Mouse (Mus musculus) liver, embryonic 11.5 days (tissue): ENCODE measurements around the gene Defb29. TPM values are rescaled to one million over a fixed set of nuclear protein-coding genes. Genes with fewer than 3 reads are reported as not detected.

Source experiments
- ATAC-seq: fragments of 200-750 bp; cut with Nextera tagmentation; replicated peaks from 2 replicates; pipeline ENCODE4 v1.8.0; 2017; ENCODE audit warnings: moderate number of reproducible peaks, mild to moderate bottlenecking, moderate TSS enrichment, moderate library complexity; ENCODE audit not compliant: low FRiP score
- DNase-seq: peaks from one replicate; pipeline ENCODE4 v3.0.0-alpha.2; 2017; ENCODE audit warnings: low spot score
- H3K27ac ChIP-seq: fragments of 300-500 bp; sonication (generic); 2 replicates; pipeline ENCODE4 v1.5.1; 2014; ENCODE audit warnings: mild to moderate bottlenecking, low read depth, low read length, control low read depth
- H3K27me3 ChIP-seq: fragments of 300-500 bp; sonication (generic); replicated peaks from 2 replicates; pipeline ENCODE4 v1.6.1; 2014; ENCODE audit warnings: low read length, mixed read lengths; ENCODE audit not compliant: control insufficient read depth, insufficient read depth
- H3K36me3 ChIP-seq: fragments of 300-500 bp; sonication (generic); 2 replicates; pipeline ENCODE4 v1.6.1; 2014; ENCODE audit warnings: mild to moderate bottlenecking, low read length, moderate library complexity, mixed read lengths; ENCODE audit not compliant: control insufficient read depth, insufficient read depth
- H3K4me1 ChIP-seq: fragments of 300-500 bp; sonication (generic); replicated peaks from 2 replicates; pipeline ENCODE4 v1.6.1; 2014; ENCODE audit warnings: low read length, mixed read lengths; ENCODE audit not compliant: control insufficient read depth, insufficient read depth
- H3K4me2 ChIP-seq: fragments of 300-500 bp; sonication (generic); 2 replicates; pipeline ENCODE4 v1.6.1; 2014; ENCODE audit warnings: mild to moderate bottlenecking, control low read depth, moderate library complexity
- H3K4me3 ChIP-seq: fragments of 300-500 bp; sonication (generic); 2 replicates; pipeline ENCODE4 v1.5.1; 2014; ENCODE audit warnings: low read depth, low read length, control low read depth
- H3K9ac ChIP-seq: fragments of 300-500 bp; sonication (generic); 2 replicates; pipeline ENCODE4 v1.6.1; 2014; ENCODE audit warnings: low read depth, low read length, control low read depth
- H3K9me3 ChIP-seq: fragments of 300-500 bp; sonication (generic); 2 replicates; pipeline ENCODE4 v1.6.1; 2016; ENCODE audit warnings: low read length, inconsistent platforms, mixed read lengths; ENCODE audit not compliant: control insufficient read depth
- WGBS: fragments of 180-500 bp; shearing (Covaris S2); extraction: QIAGEN DNeasy Blood & Tissue Kit; methylation state at CpG from one replicate; pipeline ENCODE4 v1.1.7; 2014; 5-methylcytosine and 5-hydroxymethylcytosine counted together
- polyA plus RNA-seq: library from polyadenylated mRNA; unstranded; fragments of >200 nt; fragmentation: Nextera tagmentation; extraction: Ambion mirVana; gene quantifications from 2 replicates; pipeline ENCODE4 v1.2.1, GENCODE M21; 2014

Gene Defb29
- polyA plus RNA-seq = not detected in 2 replicates

DNA sequence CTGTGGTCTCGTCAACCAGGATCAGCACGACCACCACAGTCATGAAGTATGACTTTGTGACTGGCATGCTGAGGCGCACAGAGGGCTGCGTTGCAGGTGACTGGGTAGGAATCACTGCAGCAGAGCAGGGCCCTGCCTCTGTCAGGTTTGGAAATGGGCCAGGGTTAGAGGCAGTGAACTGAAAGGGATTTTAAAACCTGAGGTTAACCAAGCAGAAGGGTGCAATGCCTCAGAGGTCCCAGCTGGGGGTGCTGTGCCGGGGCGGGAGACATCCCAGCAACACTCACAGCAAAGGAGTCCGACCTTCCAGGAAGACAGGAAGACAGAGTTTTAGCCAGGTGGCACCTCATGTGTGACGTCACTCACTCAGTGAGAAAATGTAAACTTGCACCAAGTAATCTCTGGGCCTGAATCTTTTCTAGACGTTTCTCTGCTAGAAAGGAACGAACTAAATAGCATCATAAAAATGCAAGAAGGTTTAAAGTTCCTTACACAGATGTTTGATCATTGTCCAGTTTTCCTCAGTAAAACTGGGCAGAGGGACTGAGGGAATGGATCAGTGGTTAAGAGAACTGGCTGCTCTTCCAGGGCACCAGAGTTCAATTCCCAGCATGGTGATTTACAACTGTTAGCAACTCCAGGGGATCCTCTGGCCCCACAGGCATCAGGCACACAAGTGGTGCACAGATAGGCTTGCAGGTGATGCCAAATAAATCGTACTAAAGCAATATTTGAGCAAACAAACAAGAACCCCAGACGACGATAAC lies at the start of gene Defb29:
Gene Defb29 (minus strand): TSS at position 155 of the 767 bp plus-strand sequence.
- no peak within 1 kb of the TSS for H3K4me2 ChIP-seq
- no peaks in the 10 kb centered on the region for H3K9me3 ChIP-seq
- H3K27ac ChIP-seq = no peak within 1 kb of the TSS
- 55% methylated on average over 13 of the region's 13 CpGs for WGBS
- ATAC-seq = no peak
- no peak for DNase-seq
- H3K36me3 ChIP-seq = no peaks in the 10 kb centered on the region
- H3K4me3 ChIP-seq = no peak within 1 kb of the TSS
- H3K9ac ChIP-seq = no peak within 1 kb of the TSS
- H3K4me1 ChIP-seq = no peaks in the 10 kb centered on the region
- no peaks in the 10 kb centered on the region for H3K27me3 ChIP-seq

DNA sequence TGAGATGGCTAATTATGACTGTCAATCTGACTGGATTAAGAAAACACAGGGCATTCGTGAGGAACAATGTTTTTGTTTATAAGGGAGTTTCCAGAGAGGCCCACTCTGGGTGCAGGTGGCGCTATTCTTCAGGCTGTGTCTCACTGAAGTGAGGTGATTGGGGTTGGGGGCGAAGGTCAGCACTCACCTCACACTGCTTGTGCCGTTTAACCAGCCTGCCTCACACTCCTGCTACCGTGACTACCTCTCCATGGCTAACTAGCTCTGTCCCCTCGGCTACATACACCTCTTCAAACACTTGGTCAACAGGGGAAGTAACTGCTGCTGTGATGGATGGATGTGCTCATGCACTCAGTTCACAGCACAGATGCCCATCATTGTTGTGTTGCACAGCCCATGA lies 49.1 kb upstream of the Defb29 start:
- no peak overlapping the region for H3K4me2 ChIP-seq
- 0 out of 2 replicates have a peak, but pooled peaks cover 2% of the 10 kb centered on the region for H3K4me1 ChIP-seq
- 47% methylated on average over 6 of the region's 6 CpGs for WGBS
- no peaks in the 10 kb centered on the region for H3K36me3 ChIP-seq
- no peaks in the 10 kb centered on the region for H3K9me3 ChIP-seq
- H3K27me3 ChIP-seq = no peaks in the 10 kb centered on the region
- ATAC-seq (no peak), DNase-seq (no peak)
- no peak overlapping the region for H3K27ac ChIP-seq
- no peak overlapping the region for H3K9ac ChIP-seq
- no peak overlapping the region for H3K4me3 ChIP-seq

DNA sequence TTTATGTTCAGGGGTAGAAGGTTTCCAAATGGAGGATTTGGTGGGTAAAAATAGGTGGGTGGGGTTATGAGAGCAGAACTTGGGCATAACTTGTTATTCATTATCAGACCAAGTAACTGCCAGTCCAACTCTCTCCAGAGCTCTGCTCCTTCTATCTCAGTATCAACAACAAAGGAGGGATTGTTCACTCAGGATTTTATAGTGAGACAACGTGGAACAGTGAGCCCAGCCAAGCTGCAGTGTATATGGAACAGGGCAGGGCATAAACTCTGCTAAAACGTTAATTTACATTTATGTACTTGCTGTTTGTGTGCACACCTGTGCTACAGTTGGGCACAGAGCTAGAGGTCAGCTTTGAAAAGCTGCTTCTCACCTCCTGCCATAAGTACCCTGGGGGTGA lies 48.6 kb upstream of the Defb29 start:
- H3K36me3 ChIP-seq = no peaks in the 10 kb centered on the region
- H3K4me3 ChIP-seq = no peak overlapping the region
- H3K27me3 ChIP-seq = no peaks in the 10 kb centered on the region
- no peak overlapping the region for H3K9ac ChIP-seq
- WGBS = 35% methylated on average over 2 of the region's 2 CpGs
- H3K27ac ChIP-seq = no peak overlapping the region
- DNase-seq (no peak), ATAC-seq (no peak)
- no peaks in the 10 kb centered on the region for H3K9me3 ChIP-seq
- H3K4me1 ChIP-seq = 0 out of 2 replicates have a peak, but pooled peaks cover 2% of the 10 kb centered on the region
- no peak overlapping the region for H3K4me2 ChIP-seq

DNA sequence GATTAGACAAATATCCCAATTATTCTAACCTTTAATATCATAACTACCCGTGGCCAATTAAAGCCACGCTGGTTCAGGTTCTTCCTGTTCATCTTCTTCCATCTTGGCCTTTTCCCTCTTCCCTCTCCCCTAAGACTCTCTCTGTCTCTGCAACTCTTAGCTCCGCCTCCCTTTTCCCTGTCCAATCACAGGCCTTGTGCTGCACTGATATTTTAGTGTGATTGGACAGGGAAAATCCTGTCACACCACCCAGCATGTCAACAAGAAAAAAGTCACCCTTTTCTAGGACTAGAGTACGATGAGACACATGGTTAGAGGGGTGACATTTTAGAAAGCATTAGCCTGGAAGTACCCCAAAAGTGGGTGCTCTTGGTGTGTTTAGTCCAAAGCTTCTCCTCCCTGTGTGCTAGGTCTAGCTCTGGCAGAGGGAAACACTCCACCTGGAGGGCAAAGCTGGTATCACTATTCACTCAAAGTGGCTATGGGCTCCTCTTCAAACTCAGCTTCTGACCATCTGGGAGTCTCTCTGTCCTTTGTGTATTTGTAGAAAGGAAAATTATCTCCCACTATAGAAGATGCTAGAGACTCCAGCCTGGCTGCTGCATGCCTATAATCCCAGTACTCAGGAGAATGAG lies 47.1 kb upstream of the Defb29 start:
- H3K36me3 ChIP-seq = no peaks in the 10 kb centered on the region
- H3K27me3 ChIP-seq = no peaks in the 10 kb centered on the region
- H3K9me3 ChIP-seq = no peaks in the 10 kb centered on the region
- no peak overlapping the region for H3K4me2 ChIP-seq
- no peak overlapping the region for H3K4me3 ChIP-seq
- no peak overlapping the region for H3K9ac ChIP-seq
- H3K4me1 ChIP-seq = 0 out of 2 replicates have a peak, but pooled peaks cover 2% of the 10 kb centered on the region
- WGBS = 78% methylated on average over 4 of the region's 4 CpGs
- no peak for DNase-seq
- ATAC-seq = no peak
- no peak overlapping the region for H3K27ac ChIP-seq

DNA sequence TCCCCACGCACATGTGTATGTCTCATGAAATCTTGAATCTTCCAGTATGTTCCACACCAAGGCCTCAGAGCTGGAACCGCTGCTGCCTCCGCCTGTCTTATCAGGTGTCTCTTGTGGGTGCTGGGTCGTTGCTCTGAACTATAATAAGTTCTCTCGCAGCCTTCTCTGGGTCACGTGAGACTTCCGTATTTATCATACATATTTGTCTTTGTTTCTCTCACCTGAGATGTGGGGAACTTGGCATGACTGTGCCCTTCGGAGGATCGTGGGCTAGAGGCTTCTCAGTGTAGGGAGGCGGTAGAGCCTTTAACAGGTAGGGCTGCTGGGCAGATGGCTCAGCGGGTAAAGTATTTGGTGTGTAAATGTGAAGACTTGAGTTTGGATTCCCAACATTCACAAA lies 40.7 kb upstream of the Defb29 start:
- no peak for DNase-seq
- Histone ChIP-seq H3K4me3 (no peak overlapping the region), H3K36me3 (no peaks in the 10 kb centered on the region), H3K4me1 (no peaks in the 10 kb centered on the region), H3K4me2 (no peak overlapping the region), H3K27me3 (no peaks in the 10 kb centered on the region), H3K27ac (no peak overlapping the region), H3K9me3 (no peaks in the 10 kb centered on the region), H3K9ac (no peak overlapping the region)
- 73% methylated on average over 11 of the region's 11 CpGs for WGBS
- no peak for ATAC-seq

DNA sequence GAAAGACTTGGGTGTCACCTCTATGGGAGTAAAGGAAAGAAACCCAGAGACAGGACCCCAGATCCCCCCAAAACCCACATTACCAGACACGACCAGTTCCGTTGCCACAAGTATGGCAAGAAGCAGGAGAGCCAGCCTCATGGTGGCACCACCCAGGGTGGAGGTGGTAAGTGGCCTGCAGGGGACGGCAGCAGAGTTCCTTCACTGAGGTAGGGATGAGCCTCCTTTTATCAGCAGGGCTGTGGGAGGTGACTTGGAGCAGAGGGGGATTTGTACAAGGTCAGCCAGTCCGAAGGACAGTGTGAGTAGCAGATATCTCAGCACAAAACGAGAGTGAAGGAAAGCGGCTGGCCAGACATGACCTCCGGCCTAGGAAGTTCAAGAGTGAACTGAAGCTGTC lies 40.2 kb upstream of the Defb29 start, which contains the start of gene Defb19:
Gene Defb19 (minus strand): TSS at position 206 of the 400 bp plus-strand sequence.
- WGBS = 60% methylated on average over 7 of the region's 7 CpGs

DNA sequence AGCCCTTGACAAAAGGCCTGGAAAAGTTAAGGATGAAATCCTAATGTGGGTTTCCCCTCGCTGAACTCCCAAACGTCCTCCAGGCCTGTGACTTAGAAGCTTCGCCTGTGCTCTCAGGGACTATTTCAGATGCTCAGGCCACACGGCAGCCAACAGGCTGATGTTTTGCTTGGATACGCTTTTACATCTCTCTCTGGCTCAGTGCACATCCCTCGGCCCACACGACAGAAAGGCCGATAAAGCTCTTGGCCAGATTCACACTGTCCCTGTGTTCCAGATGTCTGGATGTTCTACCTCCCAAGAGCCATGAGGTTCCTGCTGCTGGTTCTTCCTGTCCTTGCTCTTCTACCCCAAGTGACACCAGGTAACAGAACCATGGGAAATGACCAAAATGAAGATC lies 33.6 kb upstream of the Defb29 start:
- Histone ChIP-seq H3K36me3 (no peaks in the 10 kb centered on the region), H3K4me1 (no peaks in the 10 kb centered on the region), H3K9me3 (no peaks in the 10 kb centered on the region), H3K4me2 (no peak overlapping the region), H3K27ac (no peak overlapping the region), H3K9ac (no peak overlapping the region), H3K4me3 (no peak overlapping the region), H3K27me3 (no peaks in the 10 kb centered on the region)
- ATAC-seq (no peak), DNase-seq (no peak)
- 84% methylated on average over 8 of the region's 8 CpGs for WGBS

More for the DNA sequence above, 40.2 kb upstream of the Defb29 start, which contains the start of gene Defb19:
- Histone ChIP-seq H3K27me3 (no peaks in the 10 kb centered on the region), H3K9me3 (no peaks in the 10 kb centered on the region), H3K9ac (no peak within 1 kb of the TSS), H3K27ac (no peak within 1 kb of the TSS), H3K4me2 (no peak within 1 kb of the TSS), H3K4me3 (no peak within 1 kb of the TSS), H3K36me3 (no peaks in the 10 kb centered on the region), H3K4me1 (no peaks in the 10 kb centered on the region)
- DNase-seq (no peak), ATAC-seq (no peak)

DNA sequence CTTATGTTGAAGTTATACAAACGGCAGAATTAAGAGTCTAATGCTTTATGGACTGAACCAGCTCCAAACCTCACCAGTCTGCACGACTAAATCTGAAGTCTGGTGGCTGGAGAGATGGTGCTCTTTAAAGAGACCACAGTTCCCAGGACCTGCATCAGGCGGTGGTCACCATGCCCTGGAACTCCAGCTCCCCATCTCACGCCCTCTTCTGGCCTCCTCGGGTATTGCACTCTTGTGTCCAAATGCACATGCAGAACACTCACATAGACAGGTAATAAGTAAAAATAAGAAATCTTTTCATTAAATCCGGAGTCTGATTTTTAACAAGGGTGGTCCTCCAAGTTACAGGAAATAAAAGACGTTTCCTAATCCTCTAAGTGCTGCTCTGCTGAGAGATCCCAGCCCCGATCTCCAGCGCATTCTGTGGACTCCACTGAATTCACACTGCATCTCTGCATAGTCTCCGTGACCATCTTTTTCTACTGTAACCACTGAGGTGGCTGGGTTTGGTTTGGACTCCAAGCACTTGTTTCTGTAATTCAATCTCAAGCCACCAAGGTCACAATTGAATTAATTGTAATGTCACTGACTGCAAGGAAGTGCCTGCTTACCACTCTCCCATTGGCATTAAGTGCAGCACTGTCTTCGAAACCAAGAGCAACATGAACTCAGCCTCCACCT lies 32.4 kb upstream of the Defb29 start, which contains the start of gene Defb21:
Gene Defb21 (plus strand): TSS at position 631 of the 681 bp plus-strand sequence.
- H3K4me2 ChIP-seq = no peak within 1 kb of the TSS
- H3K27me3 ChIP-seq = no peaks in the 10 kb centered on the region
- no peaks in the 10 kb centered on the region for H3K36me3 ChIP-seq
- DNase-seq (no peak), ATAC-seq (no peak)
- 57% methylated on average over 11 of the region's 11 CpGs for WGBS
- H3K9ac ChIP-seq = no peak within 1 kb of the TSS
- no peak within 1 kb of the TSS for H3K27ac ChIP-seq
- H3K4me3 ChIP-seq = no peak within 1 kb of the TSS
- H3K9me3 ChIP-seq = no peaks in the 10 kb centered on the region
- no peaks in the 10 kb centered on the region for H3K4me1 ChIP-seq
